In the genomic region with DNA sequence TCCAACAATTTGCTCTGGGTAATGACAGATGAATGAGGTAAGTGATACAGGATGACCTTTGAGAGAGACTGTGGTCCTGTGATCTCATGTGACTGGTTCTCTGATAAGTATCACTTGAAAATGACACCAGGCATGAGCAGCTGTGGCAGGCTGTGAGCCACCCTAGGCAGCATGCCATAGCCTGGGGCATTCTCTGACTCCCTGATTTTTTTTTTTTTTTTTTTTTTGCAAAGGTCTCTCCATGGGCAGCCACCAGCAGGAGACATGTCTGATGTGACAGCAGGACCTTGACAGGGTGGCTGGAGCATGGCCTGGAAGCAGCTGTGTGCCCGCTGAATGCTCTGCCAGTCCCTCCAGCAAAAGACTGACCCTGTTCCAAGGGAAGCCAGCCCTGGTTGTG, we compare ENCODE assay signal across 15 mouse cellular contexts.
DNase-seq lines count a peak whose midpoint lies in the region; ATAC-seq and TF ChIP-seq lines count a peak whose summit lies in the region.
"Had no signal": no experiment of that assay in that cellular context is flagged by ENCODE, and none has a peak within 500 bp of the region (broad histone marks: within the 10 kb centered on the region; RNA-seq: fewer than 3 reads in every experiment).

No protein-coding gene starts in this region.

- DNase-seq in left cerebral cortex, postnatal 4 days = peak; percentile 53
- DNase-seq in left cerebral cortex, adult 2 months (ENCODE audit: extremely low spot score in 1 of 2, low spot score in 2 of 2) = no peak
- peak; percentile 49 for DNase-seq in gastrocnemius, postnatal 25 days
- DNase-seq in retina, postnatal 7 days (ENCODE audit: low read depth, low spot score) = peak; percentile 4
- no peak for DNase-seq in right cerebral cortex, postnatal 36 days (ENCODE audit: low spot score in 2 of 2)
- DNase-seq: cerebellum, postnatal 25 days; layer of hippocampus, adult 9-11 months; liver, postnatal 0 days; thymus, adult 18-20 months had no signal

- H3K4me2 ChIP-seq in heart, embryonic 13.5 days = no peak overlapping the region
- no peak overlapping the region for H3K4me2 ChIP-seq in forebrain, embryonic 12.5 days
- H3K4me2 ChIP-seq: limb, embryonic 12.5 days had no signal

- WGBS in heart, embryonic 13.5 days = 35% methylated on average over 1 of the region's 1 CpGs
- 76% methylated on average over 1 of the region's 1 CpGs for WGBS in forebrain, embryonic 12.5 days

- peak; percentile 78 for ATAC-seq in heart, embryonic 13.5 days (ENCODE audit: extremely low read depth, insufficient number of reproducible peaks, low FRiP score, low TSS enrichment)
- ATAC-seq in forebrain, embryonic 12.5 days (ENCODE audit: low FRiP score) = no peak
- ATAC-seq: intestine, embryonic 16.5 days; liver, postnatal 0 days had no signal

- 0 out of 2 replicates have a peak overlapping the region, but pooled peaks have one; percentile 33 for H3K9ac ChIP-seq in heart, embryonic 13.5 days
- no peak overlapping the region for H3K9ac ChIP-seq in forebrain, embryonic 12.5 days
- H3K9ac ChIP-seq: limb, embryonic 12.5 days; liver, postnatal 0 days had no signal

- H3K4me1 ChIP-seq in heart, embryonic 13.5 days = peaks cover 19% of the 10 kb centered on the region
- no peaks in the 10 kb centered on the region for H3K4me1 ChIP-seq in forebrain, embryonic 12.5 days
- H3K4me1 ChIP-seq: limb, embryonic 12.5 days had no signal

- H3K27me3 ChIP-seq in heart, embryonic 13.5 days (replicated peaks) = no peaks in the 10 kb centered on the region
- no peaks in the 10 kb centered on the region for H3K27me3 ChIP-seq in forebrain, embryonic 12.5 days
- H3K27me3 ChIP-seq: limb, embryonic 12.5 days; megakaryocyte, embryonic 14.5 days had no signal

- H3K27ac ChIP-seq in left cerebral cortex, adult 2 months = no peak overlapping the region
- peak overlapping the region; percentile 88 for H3K27ac ChIP-seq in heart, embryonic 13.5 days (replicated peaks)
- H3K27ac ChIP-seq in forebrain, embryonic 12.5 days = no peak overlapping the region
- H3K27ac ChIP-seq: limb, embryonic 12.5 days had no signal

- H3K9me3 ChIP-seq in heart, embryonic 13.5 days = no peaks in the 10 kb centered on the region
- no peaks in the 10 kb centered on the region for H3K9me3 ChIP-seq in forebrain, embryonic 12.5 days
- H3K9me3 ChIP-seq: limb, embryonic 12.5 days; megakaryocyte, embryonic 14.5 days had no signal

- intact Hi-C loops in left cerebral cortex, postnatal 4 days (cut with DNase I) = no loop called here
- intact Hi-C loops in left cerebral cortex, adult 2 months (cut with DNase I) = no loop called here

- no peak overlapping the region for H3K4me3 ChIP-seq in left cerebral cortex, adult 2 months
- no peak overlapping the region for H3K4me3 ChIP-seq in heart, embryonic 13.5 days
- H3K4me3 ChIP-seq in forebrain, embryonic 12.5 days (replicated peaks) = no peak overlapping the region
- H3K4me3 ChIP-seq: erythroblast, embryonic 14.5 days; limb, embryonic 12.5 days; megakaryocyte, embryonic 14.5 days had no signal

- no peaks in the 10 kb centered on the region for H3K36me3 ChIP-seq in heart, embryonic 13.5 days
- H3K36me3 ChIP-seq in forebrain, embryonic 12.5 days (replicated peaks) = no peaks in the 10 kb centered on the region
- H3K36me3 ChIP-seq: limb, embryonic 12.5 days had no signal

- no peak for TF ChIP-seq CTCF in left cerebral cortex, adult 2 months (IDR thresholded peaks at IDR 0.05)

Comparison
In these comparisons a context has a peak if more than half of its experiments do, and no peak if none do; other contexts are left out.
1. DNase-seq: peak in left cerebral cortex, postnatal 4 days (single experiment), gastrocnemius, postnatal 25 days (single experiment) and retina, postnatal 7 days (single experiment); none in left cerebral cortex, adult 2 months (0 of 2) and right cerebral cortex, postnatal 36 days (0 of 2).